Mouse (Mus musculus) bone marrow, adult 2 months (tissue): Measurements from ENCODE around the gene Ptrh1.

Experiments used
- CTCF ChIP-seq: fragments of 200-500 bp; IDR thresholded peaks from 2 replicates; pipeline ENCODE4 v1.5.1; 2011; ENCODE audit warnings: low read length, control low read depth; ENCODE audit not compliant: control insufficient read depth, insufficient read depth
- POLR2A ChIP-seq: fragments of 200-500 bp; IDR thresholded peaks from 2 replicates; pipeline ENCODE4 v1.6.1; 2011; ENCODE audit warnings: low read depth, mild to moderate bottlenecking, control low read depth, low read length, borderline replicate concordance; ENCODE audit not compliant: control insufficient read depth

DNA sequence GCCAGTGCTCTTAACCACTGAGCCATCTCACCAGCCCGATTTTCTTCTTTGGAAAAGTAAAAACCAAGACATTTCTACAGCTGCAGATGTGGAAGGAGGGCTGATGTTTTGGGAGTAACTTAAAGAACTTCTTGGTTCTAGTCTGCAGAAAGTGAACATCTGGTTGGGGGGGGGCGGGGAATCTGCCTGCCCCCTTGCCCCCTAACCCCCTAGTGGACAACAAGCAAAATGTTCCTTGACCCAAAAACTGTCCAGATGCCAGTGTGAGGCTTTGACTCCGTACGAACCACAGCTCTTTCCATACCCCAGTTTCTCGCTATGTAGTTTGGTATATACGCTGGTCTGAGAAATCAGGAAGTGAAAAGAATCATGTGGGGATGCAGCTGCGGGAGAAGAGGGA, 25.4 kb upstream of the Ptrh1 start:
- TF ChIP-seq CTCF (no peak), POLR2A (no peak)
